Mouse (Mus musculus): ENCODE data around the gene Pcnx3. TPM values are rescaled to one million over a fixed set of nuclear protein-coding genes. Genes with fewer than 3 reads are reported as not detected.

The Pcnx3 gene
- polyA plus RNA-seq (2014; fragmentation: Nextera tagmentation; extraction: Ambion mirVana): 34.4 and 34.5 TPM in 2 replicates

DNA sequence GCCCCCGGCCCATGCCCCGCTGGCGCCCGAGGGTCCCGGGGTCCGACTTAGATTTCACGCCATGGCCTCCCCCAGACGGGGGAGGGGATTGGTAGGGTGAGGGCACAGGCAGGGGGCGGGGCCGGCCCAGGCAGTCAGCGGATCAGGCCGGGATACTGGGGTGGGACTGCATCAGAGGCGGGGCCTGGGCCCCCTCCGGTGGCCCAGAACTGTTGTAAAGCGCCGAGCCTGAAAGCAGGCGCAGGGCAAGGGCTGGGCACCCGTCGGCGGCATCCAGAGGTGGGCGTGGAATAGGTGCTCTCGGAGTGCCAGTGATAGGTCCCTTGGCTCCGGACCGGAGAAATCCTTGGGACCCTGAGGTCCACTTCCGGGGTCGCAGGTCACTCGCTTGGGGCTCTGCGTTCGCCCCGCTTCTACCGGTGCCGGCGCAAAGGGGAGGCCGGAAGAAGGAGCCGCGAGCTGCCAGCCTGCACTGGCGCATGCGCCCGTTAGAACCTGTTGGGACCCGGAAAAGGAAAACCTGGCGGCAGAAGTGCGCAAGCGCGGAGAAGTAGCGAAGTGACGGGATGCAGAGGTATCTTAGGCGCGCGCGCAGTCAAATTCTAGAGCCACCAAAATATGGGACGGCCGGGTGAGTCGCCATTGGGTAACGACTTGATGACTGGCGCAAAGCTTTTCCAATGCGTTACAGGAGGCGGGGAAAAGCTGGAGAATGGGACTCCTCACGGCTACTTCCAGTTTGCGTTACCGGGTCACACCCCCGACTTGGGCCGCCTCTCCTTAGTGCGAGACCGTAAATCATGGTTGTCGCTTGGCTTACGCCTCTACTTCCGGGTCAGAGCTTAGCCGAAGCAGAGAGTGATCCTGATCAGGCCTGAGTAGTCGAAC is at the start of gene Pcnx3, which contains the start of gene Map3k11:
TSS of gene Pcnx3 (minus strand) at position 709 of the 888 bp plus-strand sequence.
TSS of gene Map3k11 (plus strand) at position 543 of the 888 bp plus-strand sequence.
- peak within 1 kb of the TSS; percentile 95 for H3K4me2 ChIP-seq (ENCODE audit: low read depth, low read length)
- H3K36me3 ChIP-seq (ENCODE audit: control insufficient read depth, insufficient read depth, low read length): peaks cover 40% of the 10 kb centered on the region
- H3K27me3 ChIP-seq (ENCODE audit: control insufficient read depth, insufficient read depth, low read length): no peaks in the 10 kb centered on the region
- under 1% methylated on average over 69 of the region's 69 CpGs for WGBS
- H3K4me3 ChIP-seq (ENCODE audit: low read depth, low read length): peak within 1 kb of the TSS; percentile 86
- peak; percentile 96 for ATAC-seq (ENCODE audit: low read depth)
- peak within 1 kb of the TSS; percentile 82 for H3K27ac ChIP-seq (ENCODE audit: low read depth, low read length)
- no peaks in the 10 kb centered on the region for H3K9me3 ChIP-seq (ENCODE audit: control insufficient read depth, low read length)
- peak within 1 kb of the TSS; percentile 81 for H3K9ac ChIP-seq (replicated peaks; ENCODE audit: low read depth, low read length)
- peaks cover 29% of the 10 kb centered on the region for H3K4me1 ChIP-seq (ENCODE audit: control insufficient read depth, insufficient read depth, low read length)

DNA sequence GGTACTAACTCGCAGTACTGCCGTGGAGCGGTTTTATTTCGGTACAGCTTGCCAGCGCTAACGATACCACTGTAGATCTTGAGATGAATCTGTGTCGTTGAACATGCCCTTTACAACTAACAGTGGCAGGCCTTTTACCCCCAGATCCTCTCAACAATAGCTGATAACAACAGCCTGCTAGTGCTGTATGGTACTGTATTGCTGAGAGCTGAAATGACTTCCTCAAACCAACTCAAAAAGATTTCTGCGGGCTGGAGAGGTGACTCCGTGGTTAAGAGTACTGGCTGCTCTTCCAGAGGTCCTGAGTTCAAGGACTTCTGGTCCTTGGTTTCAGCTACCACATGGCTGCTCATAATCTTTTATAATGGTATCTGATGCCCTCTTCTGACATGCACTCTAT is 45.6 kb upstream of the Pcnx3 start:
- Histone ChIP-seq H3K4me3 (ENCODE audit: low read depth, low read length) (no peak overlapping the region), H3K9ac (replicated peaks; ENCODE audit: low read depth, low read length) (no peak overlapping the region), H3K27me3 (ENCODE audit: control insufficient read depth, insufficient read depth, low read length) (no peaks in the 10 kb centered on the region), H3K27ac (ENCODE audit: low read depth, low read length) (no peak overlapping the region), H3K9me3 (ENCODE audit: control insufficient read depth, low read length) (no peaks in the 10 kb centered on the region), H3K36me3 (ENCODE audit: control insufficient read depth, insufficient read depth, low read length) (no peaks in the 10 kb centered on the region), H3K4me2 (ENCODE audit: low read depth, low read length) (no peak overlapping the region), H3K4me1 (ENCODE audit: control insufficient read depth, insufficient read depth, low read length) (peaks cover 21% of the 10 kb centered on the region)
- no peak for ATAC-seq (ENCODE audit: low read depth)
- WGBS: 84% methylated on average over 9 of the region's 9 CpGs

DNA sequence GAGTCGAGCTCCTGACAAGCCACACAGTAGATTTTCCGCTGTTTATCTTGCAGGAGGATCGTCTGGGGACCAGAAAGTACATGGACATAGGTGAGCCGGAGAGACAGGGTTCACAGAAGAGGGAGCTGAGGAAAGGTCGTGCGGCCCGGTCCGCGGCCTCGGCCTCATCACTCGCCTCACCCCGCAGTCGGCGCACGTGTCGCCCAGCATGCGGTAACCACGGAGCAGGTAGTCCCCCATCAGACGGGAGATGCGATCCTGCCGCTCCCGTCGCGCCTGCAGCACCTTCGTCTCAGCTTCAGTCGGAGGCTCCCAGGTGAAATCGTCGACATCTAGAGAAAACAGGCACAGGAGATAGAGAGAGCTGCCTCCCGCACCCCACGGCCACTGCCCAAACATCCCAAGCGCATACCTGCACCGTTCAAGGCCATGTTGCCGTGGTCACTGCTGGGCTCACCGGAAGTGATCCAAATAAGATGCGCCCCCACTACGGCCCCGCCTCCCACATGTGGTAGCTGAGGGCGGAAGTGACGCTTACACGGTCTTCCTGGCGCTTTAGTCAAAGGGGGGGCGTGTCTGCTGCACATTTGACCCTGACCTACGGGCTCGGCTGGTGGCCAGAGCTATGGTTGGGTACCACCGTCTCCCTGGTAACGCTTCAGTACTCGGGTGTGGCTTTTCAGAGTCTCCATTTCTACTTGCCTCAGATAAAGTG is 42.7 kb upstream of the Pcnx3 start:
- peak overlapping the region; percentile 69 for H3K27ac ChIP-seq (ENCODE audit: low read depth, low read length)
- H3K4me1 ChIP-seq (ENCODE audit: control insufficient read depth, insufficient read depth, low read length): peaks cover 42% of the 10 kb centered on the region
- no peaks in the 10 kb centered on the region; the same call in 1 of the 2 replicates for H3K36me3 ChIP-seq (ENCODE audit: control insufficient read depth, insufficient read depth, low read length)
- ATAC-seq (ENCODE audit: low read depth): peak; percentile 84
- H3K9me3 ChIP-seq (ENCODE audit: control insufficient read depth, low read length): no peaks in the 10 kb centered on the region
- peak overlapping the region; percentile 76 for H3K4me3 ChIP-seq (ENCODE audit: low read depth, low read length)
- peak overlapping the region; percentile 97 for H3K4me2 ChIP-seq (ENCODE audit: low read depth, low read length)
- no peaks in the 10 kb centered on the region for H3K27me3 ChIP-seq (ENCODE audit: control insufficient read depth, insufficient read depth, low read length)
- H3K9ac ChIP-seq (replicated peaks; ENCODE audit: low read depth, low read length): peak overlapping the region; percentile 63
- under 1% methylated on average over 47 of the region's 47 CpGs for WGBS

DNA sequence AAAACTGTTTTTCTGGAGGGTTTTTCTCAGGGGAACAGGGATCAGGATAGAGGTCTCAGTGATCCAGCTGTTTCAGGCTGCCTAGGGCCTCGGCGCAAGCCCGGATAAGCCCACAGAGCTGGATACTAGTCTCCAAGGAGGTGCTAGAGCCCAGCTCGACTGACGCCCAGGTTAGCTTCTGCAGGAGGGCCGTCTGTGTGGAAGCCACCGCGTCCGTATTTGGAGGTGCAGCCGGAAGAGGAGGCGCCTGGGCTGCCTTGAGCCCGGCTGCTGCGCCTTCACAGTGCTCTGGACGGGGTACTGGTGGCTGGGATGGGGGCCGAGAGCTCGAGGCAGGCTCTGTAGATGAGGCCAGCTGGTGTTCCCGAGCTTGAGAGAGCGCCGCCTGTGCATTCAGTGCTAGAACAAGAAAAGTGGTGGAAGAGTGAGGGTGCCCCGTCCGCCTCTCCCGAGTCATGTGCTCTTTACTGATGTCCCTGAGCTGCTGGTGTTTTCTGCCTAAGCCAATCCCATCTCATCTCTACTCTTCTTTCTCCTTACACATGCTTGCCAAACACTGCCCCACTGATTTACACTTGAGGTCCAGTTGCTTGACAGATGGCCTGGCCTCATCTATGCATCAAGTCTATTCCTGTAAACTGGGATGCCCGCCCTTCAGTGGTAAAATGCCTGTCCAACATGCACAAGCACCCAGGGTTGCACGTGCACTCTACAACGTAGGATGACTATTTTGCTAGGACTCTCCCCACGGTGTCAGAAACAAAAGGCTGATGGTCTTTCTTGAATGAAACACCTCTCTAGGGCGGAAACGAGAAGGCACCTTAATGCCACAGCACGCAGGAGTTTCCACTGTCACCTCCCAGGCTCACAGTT is 41.8 kb upstream of the Pcnx3 start:
- no peaks in the 10 kb centered on the region; the same call in 1 of the 2 replicates for H3K36me3 ChIP-seq (ENCODE audit: control insufficient read depth, insufficient read depth, low read length)
- H3K9me3 ChIP-seq (ENCODE audit: control insufficient read depth, low read length): no peaks in the 10 kb centered on the region
- peaks cover 51% of the 10 kb centered on the region for H3K4me1 ChIP-seq (ENCODE audit: control insufficient read depth, insufficient read depth, low read length)
- H3K9ac ChIP-seq (replicated peaks; ENCODE audit: low read depth, low read length): peak overlapping the region; percentile 63
- WGBS: 75% methylated on average over 29 of the region's 29 CpGs
- no peak overlapping the region for H3K27ac ChIP-seq (ENCODE audit: low read depth, low read length)
- peak overlapping the region; percentile 76 for H3K4me3 ChIP-seq (ENCODE audit: low read depth, low read length)
- no peaks in the 10 kb centered on the region for H3K27me3 ChIP-seq (ENCODE audit: control insufficient read depth, insufficient read depth, low read length)
- no peak for ATAC-seq (ENCODE audit: low read depth)
- peak overlapping the region; percentile 97 for H3K4me2 ChIP-seq (ENCODE audit: low read depth, low read length)

DNA sequence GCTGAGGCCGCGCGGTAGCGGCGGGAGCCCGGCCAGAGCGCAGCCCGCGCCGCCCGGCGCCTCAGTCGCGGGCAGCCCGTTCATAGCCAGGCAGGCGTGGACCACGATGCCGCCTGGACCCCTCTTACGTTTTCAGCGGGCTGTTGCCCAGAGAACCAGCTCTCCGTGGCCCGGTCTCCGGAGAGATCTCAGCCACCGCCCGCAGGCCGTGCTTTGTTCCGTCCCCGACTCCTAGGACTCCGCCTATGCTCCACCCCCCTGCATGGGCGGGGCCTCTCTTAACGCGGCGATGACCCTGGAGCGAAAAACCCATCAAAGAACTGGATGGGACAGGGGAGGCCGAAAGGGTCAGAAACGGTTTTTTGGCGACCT is 40.7 kb upstream of the Pcnx3 start, which contains the start of gene Fam89b:
TSS of gene Fam89b (minus strand) at position 210 of the 372 bp plus-strand sequence.
- H3K4me1 ChIP-seq (ENCODE audit: control insufficient read depth, insufficient read depth, low read length): peaks cover 56% of the 10 kb centered on the region
- no peaks in the 10 kb centered on the region for H3K9me3 ChIP-seq (ENCODE audit: control insufficient read depth, low read length)
- H3K4me2 ChIP-seq (ENCODE audit: low read depth, low read length): peak within 1 kb of the TSS; percentile 99
- no peaks in the 10 kb centered on the region for H3K27me3 ChIP-seq (ENCODE audit: control insufficient read depth, insufficient read depth, low read length)
- peak within 1 kb of the TSS; percentile 73 for H3K4me3 ChIP-seq (ENCODE audit: low read depth, low read length)
- peak within 1 kb of the TSS; percentile 100 for H3K9ac ChIP-seq (replicated peaks; ENCODE audit: low read depth, low read length)
- WGBS: 0% methylated on average over 37 of the region's 37 CpGs
- no peaks in the 10 kb centered on the region; the same call in 1 of the 2 replicates for H3K36me3 ChIP-seq (ENCODE audit: control insufficient read depth, insufficient read depth, low read length)
- peak; percentile 80 for ATAC-seq (ENCODE audit: low read depth)
- peak within 1 kb of the TSS; percentile 98 for H3K27ac ChIP-seq (ENCODE audit: low read depth, low read length)

DNA sequence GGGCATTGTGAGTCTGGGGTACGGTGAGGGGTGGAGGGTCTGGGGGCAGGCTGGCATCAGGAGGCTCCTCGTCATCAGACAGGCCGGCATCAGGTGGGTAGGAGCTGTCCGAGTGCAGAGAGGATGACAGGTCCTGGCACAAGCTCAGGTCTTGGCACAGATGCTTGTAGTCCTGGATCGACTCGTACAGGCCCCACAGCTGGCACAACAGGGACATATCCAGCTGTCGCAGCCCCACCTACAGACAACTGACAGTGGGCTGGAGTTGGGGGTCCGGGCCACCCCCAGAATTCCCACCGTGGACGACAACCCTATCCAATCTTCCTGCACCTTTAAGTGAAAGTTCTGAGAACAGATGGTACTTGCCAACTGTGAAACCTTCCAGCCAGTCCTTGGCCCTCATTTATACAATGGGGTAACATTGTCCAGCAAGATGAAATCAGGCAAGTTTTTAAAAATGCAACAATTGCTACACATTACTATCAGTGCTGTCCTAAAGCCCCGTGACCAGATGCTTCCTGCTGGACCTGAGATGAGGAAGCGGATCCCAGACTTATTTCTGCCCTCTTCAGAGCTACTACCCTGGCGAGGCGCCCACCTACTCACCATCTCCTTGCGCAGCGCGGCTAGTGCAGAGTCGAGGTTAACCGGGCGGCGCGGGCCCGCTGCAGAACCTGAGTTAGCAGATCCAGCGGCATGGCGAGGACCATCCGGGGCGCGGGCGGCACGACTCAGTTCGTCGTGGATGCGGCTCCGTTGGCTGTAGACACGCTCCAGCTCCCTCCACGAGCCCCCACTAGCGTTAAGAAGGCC is 40.1 kb upstream of the Pcnx3 start:
- peak overlapping the region; percentile 100 for H3K9ac ChIP-seq (replicated peaks; ENCODE audit: low read depth, low read length)
- H3K27ac ChIP-seq (ENCODE audit: low read depth, low read length): peak overlapping the region; percentile 98
- H3K4me1 ChIP-seq (ENCODE audit: control insufficient read depth, insufficient read depth, low read length): peaks cover 56% of the 10 kb centered on the region
- 8% methylated on average over 37 of the region's 37 CpGs for WGBS
- H3K9me3 ChIP-seq (ENCODE audit: control insufficient read depth, low read length): no peaks in the 10 kb centered on the region
- H3K36me3 ChIP-seq (ENCODE audit: control insufficient read depth, insufficient read depth, low read length): no peaks in the 10 kb centered on the region; the same call in 1 of the 2 replicates
- no peaks in the 10 kb centered on the region for H3K27me3 ChIP-seq (ENCODE audit: control insufficient read depth, insufficient read depth, low read length)
- H3K4me3 ChIP-seq (ENCODE audit: low read depth, low read length): peak overlapping the region; percentile 73
- peak overlapping the region; percentile 99 for H3K4me2 ChIP-seq (ENCODE audit: low read depth, low read length)
- ATAC-seq (ENCODE audit: low read depth): peak; percentile 47

DNA sequence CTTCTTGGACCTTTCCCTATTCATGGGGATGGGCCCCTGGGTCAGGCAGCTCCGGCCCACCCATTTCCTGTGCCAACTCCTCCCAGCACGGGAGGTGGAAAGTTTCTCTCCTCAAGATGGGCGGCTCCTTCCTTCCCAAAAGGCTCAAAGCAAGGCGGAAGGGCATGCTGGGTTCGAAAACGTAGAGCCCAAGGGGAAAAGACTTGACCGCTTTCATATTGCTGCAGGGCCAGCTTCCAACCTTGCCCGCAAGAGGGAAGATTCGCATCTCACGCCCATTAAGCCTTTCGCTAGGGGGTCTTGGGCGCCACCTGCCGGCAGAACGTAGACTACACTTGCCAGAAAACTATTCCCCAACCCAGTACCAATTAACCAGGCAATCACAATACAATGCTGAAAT is 39.0 kb upstream of the Pcnx3 start:
- 3% methylated on average over 14 of the region's 14 CpGs for WGBS
- Histone ChIP-seq H3K9ac (replicated peaks; ENCODE audit: low read depth, low read length) (peak overlapping the region; percentile 100), H3K27me3 (ENCODE audit: control insufficient read depth, insufficient read depth, low read length) (no peaks in the 10 kb centered on the region), H3K27ac (ENCODE audit: low read depth, low read length) (peak overlapping the region; percentile 44), H3K4me2 (ENCODE audit: low read depth, low read length) (peak overlapping the region; percentile 99), H3K36me3 (ENCODE audit: control insufficient read depth, insufficient read depth, low read length) (no peaks in the 10 kb centered on the region; the same call in 1 of the 2 replicates), H3K9me3 (ENCODE audit: control insufficient read depth, low read length) (no peaks in the 10 kb centered on the region), H3K4me3 (ENCODE audit: low read depth, low read length) (peak overlapping the region; percentile 73), H3K4me1 (ENCODE audit: control insufficient read depth, insufficient read depth, low read length) (peaks cover 56% of the 10 kb centered on the region)
- no peak for ATAC-seq (ENCODE audit: low read depth)
